Mouse (Mus musculus): Measurements from ENCODE around the gene Lgals12. TPM values are rescaled to one million over a fixed set of nuclear protein-coding genes. Genes with fewer than 3 reads are reported as not detected.

Gene Lgals12
- polyA plus RNA-seq, 1 experiment from 2014 or later, result 2.1 TPM

DNA sequence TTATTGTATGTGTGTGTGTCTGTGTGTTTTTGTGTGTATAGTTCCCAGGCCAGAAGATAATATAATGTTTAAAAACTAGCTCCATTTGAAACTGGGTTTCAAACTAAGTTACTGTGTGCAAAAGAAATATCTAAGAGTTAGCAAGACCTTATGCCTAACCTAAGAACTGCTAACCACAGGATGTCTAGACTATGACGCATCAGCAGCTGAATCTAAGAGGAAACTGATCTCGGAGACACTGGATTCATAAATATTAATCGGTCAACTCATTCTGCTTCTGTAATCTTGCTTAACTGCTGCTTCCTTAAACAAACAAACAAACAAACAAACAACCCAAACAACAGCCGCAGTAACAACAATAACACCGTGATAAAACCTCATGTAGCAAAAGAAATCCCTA lies 37.3 kb downstream of the Lgals12 start:
- H3K36me3 ChIP-seq (ENCODE audit: control insufficient read depth, insufficient read depth, low read length), result no peaks in the 10 kb centered on the region
- no peak overlapping the region for H3K4me3 ChIP-seq (ENCODE audit: low read depth, low read length)
- H3K4me1 ChIP-seq (ENCODE audit: control insufficient read depth, insufficient read depth, low read length), result peaks cover 9% of the 10 kb centered on the region
- ATAC-seq (ENCODE audit: low read depth) (no peak), DNase-seq (ENCODE audit: low spot score) (no peak)
- H3K9ac ChIP-seq (ENCODE audit: low read depth, low read length), result no peak overlapping the region
- WGBS, result 82% methylated on average over 5 of the region's 5 CpGs
- H3K9me3 ChIP-seq (ENCODE audit: control insufficient read depth, low read length), result no peaks in the 10 kb centered on the region
- no peaks in the 10 kb centered on the region for H3K27me3 ChIP-seq (replicated peaks; ENCODE audit: control insufficient read depth, insufficient read depth, low read length)
- H3K4me2 ChIP-seq (ENCODE audit: low read depth, low read length), result no peak overlapping the region
- no peak overlapping the region for H3K27ac ChIP-seq (replicated peaks; ENCODE audit: low read depth, low read length)

DNA sequence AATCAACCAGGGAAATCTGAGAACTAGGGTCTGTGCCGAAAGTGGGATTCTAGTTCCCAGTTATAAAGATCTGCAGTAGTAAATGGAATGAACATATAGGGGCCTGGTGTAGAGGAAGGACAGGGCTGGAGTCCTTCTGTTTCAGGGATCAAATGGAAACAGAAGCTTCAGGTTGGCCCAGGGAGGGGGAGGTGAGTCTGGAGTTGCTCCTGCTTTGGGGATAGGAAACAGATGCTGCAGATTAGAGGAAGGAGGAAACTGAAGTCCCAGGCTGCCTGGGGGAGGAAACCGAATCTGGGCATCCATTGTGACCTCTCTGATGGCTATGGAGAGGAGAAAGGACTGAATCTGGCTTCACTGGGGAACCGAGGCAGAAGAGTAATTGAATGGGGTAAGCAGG lies 38.6 kb downstream of the Lgals12 start:
- WGBS, result 6% methylated on average over 3 of the region's 3 CpGs
- ATAC-seq (ENCODE audit: low read depth), result no peak
- Histone ChIP-seq H3K9me3 (ENCODE audit: control insufficient read depth, low read length) (no peaks in the 10 kb centered on the region), H3K27ac (replicated peaks; ENCODE audit: low read depth, low read length) (peak overlapping the region; percentile 29; the same call in 1 of the 2 replicates), H3K27me3 (replicated peaks; ENCODE audit: control insufficient read depth, insufficient read depth, low read length) (no peaks in the 10 kb centered on the region), H3K9ac (ENCODE audit: low read depth, low read length) (no peak overlapping the region), H3K36me3 (ENCODE audit: control insufficient read depth, insufficient read depth, low read length) (no peaks in the 10 kb centered on the region), H3K4me3 (ENCODE audit: low read depth, low read length) (no peak overlapping the region), H3K4me1 (ENCODE audit: control insufficient read depth, insufficient read depth, low read length) (peaks cover 9% of the 10 kb centered on the region), H3K4me2 (ENCODE audit: low read depth, low read length) (no peak overlapping the region)
- DNase-seq (ENCODE audit: low spot score), result peak; percentile 46

DNA sequence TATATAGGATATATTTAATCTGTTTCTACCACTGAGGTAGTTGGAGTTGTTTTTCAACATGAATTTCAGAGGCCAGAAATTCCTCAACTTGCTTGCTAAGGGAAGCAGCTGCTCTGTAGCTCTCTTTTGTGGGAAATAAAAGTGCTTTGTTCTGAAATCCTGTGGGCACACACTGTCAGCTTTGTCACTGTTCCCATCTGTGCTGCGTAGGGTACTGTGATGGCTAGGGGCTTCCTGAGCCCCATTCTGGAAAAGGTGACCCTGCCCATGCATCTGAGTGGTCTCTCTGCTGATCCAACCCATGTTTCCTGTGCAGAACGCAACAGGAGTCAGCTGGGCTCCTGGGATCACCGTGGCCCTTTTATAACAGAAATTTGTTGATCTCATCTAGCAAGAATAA lies 40.2 kb downstream of the Lgals12 start:
- no peaks in the 10 kb centered on the region for H3K9me3 ChIP-seq (ENCODE audit: control insufficient read depth, low read length)
- no peak overlapping the region for H3K4me3 ChIP-seq (ENCODE audit: low read depth, low read length)
- H3K4me2 ChIP-seq (ENCODE audit: low read depth, low read length), result no peak overlapping the region
- no peak overlapping the region for H3K27ac ChIP-seq (replicated peaks; ENCODE audit: low read depth, low read length)
- H3K36me3 ChIP-seq (ENCODE audit: control insufficient read depth, insufficient read depth, low read length), result no peaks in the 10 kb centered on the region
- H3K27me3 ChIP-seq (replicated peaks; ENCODE audit: control insufficient read depth, insufficient read depth, low read length), result no peaks in the 10 kb centered on the region
- no peak for DNase-seq (ENCODE audit: low spot score)
- 50% methylated on average over 3 of the region's 3 CpGs for WGBS
- H3K9ac ChIP-seq (ENCODE audit: low read depth, low read length), result no peak overlapping the region
- ATAC-seq (ENCODE audit: low read depth), result no peak
- H3K4me1 ChIP-seq (ENCODE audit: control insufficient read depth, insufficient read depth, low read length), result peaks cover 12% of the 10 kb centered on the region

DNA sequence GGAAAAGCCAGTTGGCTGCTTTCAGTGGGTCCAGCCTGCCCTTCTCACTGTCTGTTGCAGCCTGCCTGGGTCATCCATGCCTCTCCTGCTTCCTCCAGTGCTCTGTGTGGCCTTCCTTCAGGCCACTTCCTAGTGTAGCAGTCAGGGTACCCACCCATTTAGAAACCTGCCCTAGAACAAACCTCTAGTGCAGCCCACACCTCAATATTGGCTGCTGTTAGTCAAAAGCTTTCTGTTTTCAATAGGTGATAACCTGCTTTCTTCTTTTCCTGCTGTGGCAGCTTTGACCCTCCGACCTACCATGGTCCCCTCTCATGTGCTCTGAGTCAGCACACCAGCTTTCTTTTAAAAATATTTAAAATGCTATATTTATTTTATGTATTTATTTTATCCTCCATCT lies 42.5 kb downstream of the Lgals12 start:
- 79% methylated on average over 1 of the region's 1 CpGs for WGBS
- Histone ChIP-seq H3K4me2 (ENCODE audit: low read depth, low read length) (no peak overlapping the region), H3K9ac (ENCODE audit: low read depth, low read length) (no peak overlapping the region), H3K9me3 (ENCODE audit: control insufficient read depth, low read length) (no peaks in the 10 kb centered on the region), H3K4me3 (ENCODE audit: low read depth, low read length) (no peak overlapping the region), H3K4me1 (ENCODE audit: control insufficient read depth, insufficient read depth, low read length) (peaks cover 14% of the 10 kb centered on the region), H3K36me3 (ENCODE audit: control insufficient read depth, insufficient read depth, low read length) (no peaks in the 10 kb centered on the region), H3K27ac (replicated peaks; ENCODE audit: low read depth, low read length) (no peak overlapping the region), H3K27me3 (replicated peaks; ENCODE audit: control insufficient read depth, insufficient read depth, low read length) (no peaks in the 10 kb centered on the region)
- DNase-seq (ENCODE audit: low spot score) (no peak), ATAC-seq (ENCODE audit: low read depth) (no peak)

DNA sequence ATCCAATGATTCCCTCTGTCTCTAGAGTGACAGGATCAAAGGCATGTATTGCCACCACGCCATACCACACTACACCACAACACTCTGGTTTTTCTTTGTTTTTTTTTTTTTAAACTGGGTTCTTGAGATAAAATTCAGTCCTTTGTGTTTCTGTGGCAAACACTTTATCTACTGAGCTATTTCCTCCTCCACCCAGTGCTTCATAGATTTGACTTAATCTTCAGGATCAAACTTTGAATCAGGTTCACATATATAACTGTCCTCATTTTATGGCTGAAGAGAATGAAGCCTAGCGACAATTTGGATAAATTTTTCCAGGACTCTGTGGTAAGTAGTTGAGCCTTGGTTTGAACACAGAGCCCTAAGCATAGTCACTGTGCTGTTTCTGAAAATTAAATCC lies 43.3 kb downstream of the Lgals12 start:
- WGBS, result 73% methylated on average over 2 of the region's 2 CpGs
- ATAC-seq (ENCODE audit: low read depth) (no peak), DNase-seq (ENCODE audit: low spot score) (no peak)

DNA sequence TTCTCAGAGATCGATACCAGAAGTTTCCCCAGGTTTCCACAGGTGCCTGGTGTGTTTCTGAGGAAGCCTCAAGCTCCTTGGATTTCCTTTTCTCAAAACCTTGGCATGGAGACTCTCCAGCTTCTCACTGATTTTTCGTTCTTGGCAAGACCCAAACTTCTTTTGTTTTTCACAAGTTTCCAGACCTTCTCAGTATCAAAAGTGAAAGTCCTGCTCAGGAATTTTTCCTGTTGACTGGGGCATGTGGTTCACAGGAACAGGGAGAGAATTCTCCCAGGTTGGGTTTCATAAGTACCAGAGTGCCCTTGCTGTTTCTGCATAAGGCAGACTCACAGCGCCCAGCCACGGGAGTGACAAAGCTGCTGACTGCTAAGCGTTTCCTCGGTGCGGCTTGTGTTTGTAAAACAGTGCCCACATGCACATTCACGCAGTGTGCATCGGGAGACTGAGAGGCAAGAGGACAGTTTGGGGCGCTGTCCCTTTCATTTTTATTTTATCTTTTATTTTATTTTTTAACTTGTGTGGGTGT lies 44.3 kb downstream of the Lgals12 start:
- H3K27ac ChIP-seq (replicated peaks; ENCODE audit: low read depth, low read length), result 0 out of 2 replicates have a peak overlapping the region, but pooled peaks have one; percentile 15
- no peak overlapping the region for H3K4me2 ChIP-seq (ENCODE audit: low read depth, low read length)
- 0 out of 2 replicates have a peak, but pooled peaks have one; percentile 30 for ATAC-seq (ENCODE audit: low read depth)
- H3K36me3 ChIP-seq (ENCODE audit: control insufficient read depth, insufficient read depth, low read length), result no peaks in the 10 kb centered on the region
- H3K9ac ChIP-seq (ENCODE audit: low read depth, low read length), result no peak overlapping the region
- H3K4me3 ChIP-seq (ENCODE audit: low read depth, low read length), result no peak overlapping the region
- no peaks in the 10 kb centered on the region for H3K9me3 ChIP-seq (ENCODE audit: control insufficient read depth, low read length)
- WGBS, result 61% methylated on average over 10 of the region's 10 CpGs
- no peaks in the 10 kb centered on the region; the same call in 1 of the 2 replicates for H3K27me3 ChIP-seq (replicated peaks; ENCODE audit: control insufficient read depth, insufficient read depth, low read length)
- no peak for DNase-seq (ENCODE audit: low spot score)
- H3K4me1 ChIP-seq (ENCODE audit: control insufficient read depth, insufficient read depth, low read length), result peaks cover 13% of the 10 kb centered on the region

More for the DNA sequence above, 43.3 kb downstream of the Lgals12 start:
- Histone ChIP-seq H3K36me3 (ENCODE audit: control insufficient read depth, insufficient read depth, low read length) (no peaks in the 10 kb centered on the region), H3K9ac (ENCODE audit: low read depth, low read length) (no peak overlapping the region), H3K9me3 (ENCODE audit: control insufficient read depth, low read length) (no peaks in the 10 kb centered on the region), H3K27me3 (replicated peaks; ENCODE audit: control insufficient read depth, insufficient read depth, low read length) (no peaks in the 10 kb centered on the region), H3K4me1 (ENCODE audit: control insufficient read depth, insufficient read depth, low read length) (peaks cover 11% of the 10 kb centered on the region), H3K4me2 (ENCODE audit: low read depth, low read length) (no peak overlapping the region), H3K4me3 (ENCODE audit: low read depth, low read length) (no peak overlapping the region), H3K27ac (replicated peaks; ENCODE audit: low read depth, low read length) (no peak overlapping the region)

DNA sequence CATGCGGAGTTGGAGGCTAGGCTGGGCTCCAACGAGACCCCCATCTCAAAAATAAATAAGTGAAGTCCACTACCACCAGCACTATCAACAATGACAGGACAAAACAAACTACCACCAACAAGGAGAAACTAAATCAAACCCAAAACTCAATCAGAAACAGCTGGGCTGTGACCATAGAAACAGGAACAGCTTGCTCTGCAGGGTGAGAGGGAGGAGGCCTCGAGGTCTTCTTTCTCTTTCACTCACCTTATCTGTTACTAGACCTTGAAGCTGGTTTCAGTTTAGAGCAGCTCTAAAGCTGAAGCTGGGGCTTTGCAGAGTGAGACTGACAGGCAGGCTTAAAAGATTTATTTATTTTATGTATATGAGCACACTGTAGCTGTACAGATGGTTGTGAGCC lies 45.5 kb downstream of the Lgals12 start:
- no peak for DNase-seq (ENCODE audit: low spot score)
- WGBS, result 48% methylated on average over 3 of the region's 3 CpGs
- Histone ChIP-seq H3K27ac (replicated peaks; ENCODE audit: low read depth, low read length) (no peak overlapping the region), H3K9ac (ENCODE audit: low read depth, low read length) (no peak overlapping the region), H3K4me2 (ENCODE audit: low read depth, low read length) (no peak overlapping the region), H3K4me3 (ENCODE audit: low read depth, low read length) (no peak overlapping the region), H3K36me3 (ENCODE audit: control insufficient read depth, insufficient read depth, low read length) (no peaks in the 10 kb centered on the region), H3K4me1 (ENCODE audit: control insufficient read depth, insufficient read depth, low read length) (peaks cover 19% of the 10 kb centered on the region), H3K27me3 (replicated peaks; ENCODE audit: control insufficient read depth, insufficient read depth, low read length) (no peaks in the 10 kb centered on the region; the same call in 1 of the 2 replicates), H3K9me3 (ENCODE audit: control insufficient read depth, low read length) (no peaks in the 10 kb centered on the region)
- no peak for ATAC-seq (ENCODE audit: low read depth)

DNA sequence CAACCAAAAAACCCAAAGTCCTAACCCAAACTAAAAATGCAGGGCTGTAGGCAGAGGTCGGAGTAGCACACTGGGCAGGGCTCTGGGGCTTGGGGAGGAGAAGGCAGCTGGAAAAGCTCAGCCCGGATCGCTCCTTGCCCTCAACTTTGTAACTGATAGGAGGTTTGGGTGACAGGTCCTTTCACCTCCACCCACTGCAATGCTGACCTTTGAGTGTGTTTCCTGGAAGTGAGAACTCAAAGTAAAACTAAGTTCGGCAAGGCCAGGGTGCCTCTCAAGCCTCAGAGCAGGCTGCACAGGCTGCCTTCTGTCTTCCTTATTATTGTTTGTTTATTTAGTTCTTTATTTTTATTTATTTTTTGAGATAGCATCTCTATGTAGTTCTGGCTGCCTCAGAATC lies 47.0 kb downstream of the Lgals12 start:
- Histone ChIP-seq H3K36me3 (ENCODE audit: control insufficient read depth, insufficient read depth, low read length) (no peaks in the 10 kb centered on the region), H3K9ac (ENCODE audit: low read depth, low read length) (no peak overlapping the region), H3K4me2 (ENCODE audit: low read depth, low read length) (no peak overlapping the region), H3K27me3 (replicated peaks; ENCODE audit: control insufficient read depth, insufficient read depth, low read length) (no peaks in the 10 kb centered on the region; the same call in 1 of the 2 replicates), H3K4me1 (ENCODE audit: control insufficient read depth, insufficient read depth, low read length) (peaks cover 19% of the 10 kb centered on the region), H3K27ac (replicated peaks; ENCODE audit: low read depth, low read length) (no peak overlapping the region), H3K9me3 (ENCODE audit: control insufficient read depth, low read length) (no peaks in the 10 kb centered on the region), H3K4me3 (ENCODE audit: low read depth, low read length) (no peak overlapping the region)
- DNase-seq (ENCODE audit: low spot score) (no peak), ATAC-seq (ENCODE audit: low read depth) (no peak)
- WGBS, result 63% methylated on average over 4 of the region's 4 CpGs

DNA sequence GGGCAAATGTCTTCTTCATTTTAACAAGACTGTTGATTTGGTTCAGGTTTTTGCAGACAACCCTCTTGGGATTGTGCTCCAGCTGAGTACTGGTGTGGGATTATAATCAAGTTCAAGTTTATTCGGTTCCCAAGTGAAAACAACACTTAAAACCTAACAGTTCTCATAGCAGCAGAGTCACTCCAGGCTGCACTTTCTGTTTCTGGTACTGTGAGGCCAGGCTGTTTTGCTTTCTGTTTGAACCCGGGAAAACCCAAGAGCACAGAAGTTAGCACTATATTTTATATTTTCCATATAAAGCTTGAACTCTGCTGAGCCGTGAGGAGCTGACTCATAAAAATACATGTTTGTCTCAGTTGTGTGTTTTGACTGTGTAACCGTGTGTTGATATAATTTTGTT lies 48.3 kb downstream of the Lgals12 start:
- WGBS, result 52% methylated on average over 4 of the region's 4 CpGs
- ATAC-seq (ENCODE audit: low read depth) (no peak), DNase-seq (ENCODE audit: low spot score) (no peak)
- Histone ChIP-seq H3K9ac (ENCODE audit: low read depth, low read length) (peak overlapping the region; percentile 56; the same call in 1 of the 2 replicates), H3K27me3 (replicated peaks; ENCODE audit: control insufficient read depth, insufficient read depth, low read length) (no peaks in the 10 kb centered on the region; the same call in 1 of the 2 replicates), H3K9me3 (ENCODE audit: control insufficient read depth, low read length) (no peaks in the 10 kb centered on the region), H3K4me3 (ENCODE audit: low read depth, low read length) (peak overlapping the region; percentile 44; the same call in 1 of the 2 replicates), H3K4me2 (ENCODE audit: low read depth, low read length) (peak overlapping the region; percentile 76), H3K27ac (replicated peaks; ENCODE audit: low read depth, low read length) (no peak overlapping the region), H3K36me3 (ENCODE audit: control insufficient read depth, insufficient read depth, low read length) (no peaks in the 10 kb centered on the region), H3K4me1 (ENCODE audit: control insufficient read depth, insufficient read depth, low read length) (peaks cover 19% of the 10 kb centered on the region)
